Mouse (Mus musculus): Measurements from ENCODE around the gene Il23r.
A peak's percentile ranks its signal among the peaks of the same experiment; 100 is the strongest.

Il23r gene

GRCm38 (mm10) chr6:67431808-67432207, 59.8 kb downstream of the Il23r start:
- no peak for DNase-seq (ENCODE audit: low spot score in 2 of 2)

- DNase-seq (ENCODE audit: low spot score in 2 of 2), result no peak
Observed at GRCm38 (mm10) chr6:67421761-67422160, 69.9 kb downstream of the Il23r start.

- DNase-seq (ENCODE audit: low spot score in 2 of 2), result no peak
Observed at GRCm38 (mm10) chr6:67416557-67416956, 75.1 kb downstream of the Il23r start.

GRCm38 (mm10) chr6:67415276-67415675, 76.4 kb downstream of the Il23r start:
- DNase-seq (ENCODE audit: low spot score in 2 of 2), result no peak

GRCm38 (mm10) chr6:67413378-67413777, 78.3 kb downstream of the Il23r start:
- no peak for DNase-seq (ENCODE audit: low spot score in 2 of 2)

GRCm38 (mm10) chr6:67405281-67405682, 86.4 kb downstream of the Il23r start:
- DNase-seq (ENCODE audit: low spot score in 2 of 2), result no peak

GRCm38 (mm10) chr6:67399551-67399950, 92.1 kb downstream of the Il23r start:
- no peak for DNase-seq (ENCODE audit: low spot score in 2 of 2)

GRCm38 (mm10) chr6:67375982-67376391, 115.7 kb downstream of the Il23r start, which contains the start of gene Il12rb2:
Gene Il12rb2 (minus strand): TSS chr6:67376188.
- DNase-seq (ENCODE audit: low spot score in 2 of 2), result peak; percentile 1 to 3

Measured in heart, adult 9 months (tissue).